Mouse (Mus musculus): ENCODE results near the gene Gm9732. TPM values are rescaled to one million over a fixed set of nuclear protein-coding genes. Genes with fewer than 3 reads are reported as not detected.
"Not testable (repeated sequence)": the region's sequence is repeated elsewhere in the genome, so short reads cannot be mapped to it uniquely, and the experiment has no call there.

Gm9732 gene
- total and polyA plus RNA-seq, 3 experiments, result not detected

- H3K4me1 ChIP-seq (ENCODE audit: control insufficient read depth, insufficient read depth, low read length); intact Hi-C loops (cut with DNase I); H3K36me3 ChIP-seq (ENCODE audit: control insufficient read depth, insufficient read depth, low read length); H3K79me2 ChIP-seq (replicated peaks; ENCODE audit: control insufficient read depth, insufficient read depth, low read length); H3K9ac ChIP-seq (ENCODE audit: low read depth, low read length); H3K4me3 ChIP-seq; H3K27me3 ChIP-seq (ENCODE audit: control insufficient read depth, insufficient read depth, low read length); H3K27ac ChIP-seq; DNase-seq: not testable (repeated sequence)
- 53% methylated on average over 1 of the region's 1 CpGs for WGBS
Observed at GRCm38 (mm10) chr14:43337646-43338045, 62.8 kb downstream of the Gm9732 start.

- H3K27ac ChIP-seq; H3K36me3 ChIP-seq (ENCODE audit: control insufficient read depth, insufficient read depth, low read length); H3K79me2 ChIP-seq (replicated peaks; ENCODE audit: control insufficient read depth, insufficient read depth, low read length); H3K4me1 ChIP-seq (ENCODE audit: control insufficient read depth, insufficient read depth, low read length); H3K9ac ChIP-seq (ENCODE audit: low read depth, low read length); H3K27me3 ChIP-seq (ENCODE audit: control insufficient read depth, insufficient read depth, low read length); H3K4me3 ChIP-seq; DNase-seq; intact Hi-C loops (cut with DNase I): not testable (repeated sequence)
Observed at GRCm38 (mm10) chr14:43347711-43348110, 72.9 kb downstream of the Gm9732 start, which contains the start of gene 1700001F09Rik. Gene 1700001F09Rik, minus strand, starts transcription at chr14:43347811.

- H3K4me1 ChIP-seq (ENCODE audit: control insufficient read depth, insufficient read depth, low read length); H3K27ac ChIP-seq; H3K9ac ChIP-seq (ENCODE audit: low read depth, low read length); H3K4me3 ChIP-seq; H3K27me3 ChIP-seq (ENCODE audit: control insufficient read depth, insufficient read depth, low read length); H3K36me3 ChIP-seq (ENCODE audit: control insufficient read depth, insufficient read depth, low read length); intact Hi-C loops (cut with DNase I); H3K79me2 ChIP-seq (replicated peaks; ENCODE audit: control insufficient read depth, insufficient read depth, low read length): not testable (repeated sequence)
- DNase-seq, result peak in 1 of 2 experiments; percentile 2
- 44% methylated on average over 1 of the region's 2 CpGs for WGBS
Observed at GRCm38 (mm10) chr14:43352944-43353343, 78.1 kb downstream of the Gm9732 start.

Other genes with a start within 250 kb of the Gm9732 start
- not detected for gene Gm8094, start 198.4 kb upstream of the Gm9732 start, total RNA-seq (2021)
- not detected in 2 replicates for gene Gm8094, start 198.4 kb upstream of the Gm9732 start, polyA plus RNA-seq (2012; rRNA removed)
- gene Gm8104, start 174.4 kb upstream of the Gm9732 start, total RNA-seq (2021), result not detected
- not detected in 2 replicates for gene Gm8104, start 174.4 kb upstream of the Gm9732 start, polyA plus RNA-seq (2012; rRNA removed)
- gene Gm7233, start 95.2 kb upstream of the Gm9732 start, total RNA-seq (2021), result not detected
- gene Gm7233, start 95.2 kb upstream of the Gm9732 start, polyA plus RNA-seq (2012; rRNA removed), result not detected in 2 replicates
- gene Gm8122, start 39.7 kb upstream of the Gm9732 start, total RNA-seq (2021), result not detected
- not detected in 2 replicates for gene Gm8122, start 39.7 kb upstream of the Gm9732 start, polyA plus RNA-seq (2012; rRNA removed)
- gene Gm8126, start 16.4 kb upstream of the Gm9732 start, total RNA-seq (2021), result not detected
- not detected in 2 replicates for gene Gm8126, start 16.4 kb upstream of the Gm9732 start, polyA plus RNA-seq (2012; rRNA removed)
- gene Gm8127, start 18.8 kb downstream of the Gm9732 start, total RNA-seq (2021), result not detected
- not detected in 2 replicates for gene Gm8127, start 18.8 kb downstream of the Gm9732 start, polyA plus RNA-seq (2012; rRNA removed)
- gene 1700001F09Rik, start 72.8 kb downstream of the Gm9732 start, total RNA-seq (2021), result not detected
- not detected in 2 replicates for gene 1700001F09Rik, start 72.8 kb downstream of the Gm9732 start, polyA plus RNA-seq (2012; rRNA removed)
- gene Gm8138, start 141.3 kb downstream of the Gm9732 start, total RNA-seq (2021), result not detected
- gene Gm8138, start 141.3 kb downstream of the Gm9732 start, polyA plus RNA-seq (2012; rRNA removed), result not detected in 2 replicates

Data from heart, adult 2 months (tissue).